Mouse (Mus musculus) retina, adult 2 months (tissue): ENCODE measurements around the gene Rheb.
"Not testable (repeated sequence)": the region's sequence is repeated elsewhere in the genome, so short reads cannot be mapped to it uniquely, and the experiment has no call there.

ENCODE experiments used
- DNase-seq: peaks from one replicate; pipeline ENCODE4 v3.0.0-alpha.2; 2012; ENCODE audit warnings: low read depth, low spot score

The Rheb gene

GRCm38 (mm10) chr5:24797858-24798257 lies 44.6 kb downstream of the Rheb start:
- DNase-seq = no peak

GRCm38 (mm10) chr5:24792961-24793360 lies 49.5 kb downstream of the Rheb start:
- DNase-seq = no peak

GRCm38 (mm10) chr5:24782957-24783356 lies 59.5 kb downstream of the Rheb start:
- no peak for DNase-seq

- DNase-seq = no peak
These were observed 61.4 kb downstream of the Rheb start for GRCm38 (mm10) chr5:24781048-24781447.

GRCm38 (mm10) chr5:24779881-24780512 lies 62.4 kb downstream of the Rheb start:
- peak; percentile 25 for DNase-seq

GRCm38 (mm10) chr5:24779321-24779720 lies 63.1 kb downstream of the Rheb start:
- no peak for DNase-seq

- DNase-seq = no peak
These were observed 63.6 kb downstream of the Rheb start for GRCm38 (mm10) chr5:24778843-24779140.

GRCm38 (mm10) chr5:24778082-24778842 lies 64.2 kb downstream of the Rheb start:
- no peak for DNase-seq

GRCm38 (mm10) chr5:24776681-24777080 lies 65.7 kb downstream of the Rheb start:
- no peak for DNase-seq

GRCm38 (mm10) chr5:24774549-24774948 lies 67.9 kb downstream of the Rheb start:
- not testable (repeated sequence) for DNase-seq

- DNase-seq = no peak
These were observed 84.6 kb downstream of the Rheb start, which contains the start of gene Crygn for GRCm38 (mm10) chr5:24757816-24758215. Crygn (minus strand) TSS chr5:24758008.

- no peak for DNase-seq
These were observed 85.5 kb downstream of the Rheb start for GRCm38 (mm10) chr5:24756931-24757330.
